Mouse (Mus musculus): ENCODE results near the gene Mtx1. TPM values are rescaled to one million over a fixed set of nuclear protein-coding genes. Genes with fewer than 3 reads are reported as not detected.

Mtx1 gene
- polyA plus RNA-seq, 2 experiments, result 83.2 to 101 TPM

GRCm38 (mm10) chr3:89225918-89226317 is 970 bp downstream of the Mtx1 start:
- Histone ChIP-seq H3K4me1 (replicated peaks; ENCODE audit: control insufficient read depth in 2 of 2, insufficient read depth in 2 of 2, low read length in 1 of 2) (peaks cover 0 to 5% of the 10 kb centered on the region in 2 experiments; a peak in 1 of 4 replicates), H3K9ac (replicated peaks) (no peak overlapping the region), H3K4me2 (ENCODE audit: low read depth) (no peak overlapping the region), H3K9me3 (ENCODE audit: control insufficient read depth, low read length) (no peaks in the 10 kb centered on the region), H3K27ac (no peak overlapping the region), H3K27me3 (ENCODE audit: control insufficient read depth, insufficient read depth, low read length) (peaks cover 38% of the 10 kb centered on the region), H3K4me3 (ENCODE audit: insufficient read depth in 1 of 2, low read depth in 2 of 2, low read length in 2 of 2) (no peak overlapping the region), H3K36me3 (replicated peaks; ENCODE audit: control insufficient read depth, insufficient read depth, low read depth) (no peaks in the 10 kb centered on the region)
- TF ChIP-seq EP300 (IDR thresholded peaks at IDR 0.05; ENCODE audit: low read depth), result no peak
- no peak for TF ChIP-seq CTCF (IDR thresholded peaks at IDR 0.05; ENCODE audit: low read depth)
- ATAC-seq (ENCODE audit: insufficient read depth), result no peak
- 27% methylated on average over 4 of the region's 4 CpGs for WGBS (ENCODE audit: insufficient replicate concordance)
- no peak for DNase-seq (ENCODE audit: low read depth in 3 of 3, low spot score in 3 of 3)

- WGBS (ENCODE audit: insufficient replicate concordance), result 57% methylated on average over 12 of the region's 12 CpGs
- peaks cover 36% of the 10 kb centered on the region for H3K27me3 ChIP-seq (ENCODE audit: control insufficient read depth, insufficient read depth, low read length)
- no peaks in the 10 kb centered on the region for H3K36me3 ChIP-seq (replicated peaks; ENCODE audit: control insufficient read depth, insufficient read depth, low read depth)
- H3K9me3 ChIP-seq (ENCODE audit: control insufficient read depth, low read length), result no peaks in the 10 kb centered on the region
- ATAC-seq (ENCODE audit: insufficient read depth), result no peak
- no peak overlapping the region for H3K4me2 ChIP-seq (ENCODE audit: low read depth)
- peaks cover 0 to 5% of the 10 kb centered on the region in 2 experiments; a peak in 1 of 4 replicates for H3K4me1 ChIP-seq (replicated peaks; ENCODE audit: control insufficient read depth in 2 of 2, insufficient read depth in 2 of 2, low read length in 1 of 2)
- no peak overlapping the region for H3K27ac ChIP-seq
- H3K4me3 ChIP-seq (ENCODE audit: insufficient read depth in 1 of 2, low read depth in 2 of 2, low read length in 2 of 2), result no peak overlapping the region
- no peak for TF ChIP-seq CTCF (IDR thresholded peaks at IDR 0.05; ENCODE audit: low read depth)
- TF ChIP-seq EP300 (IDR thresholded peaks at IDR 0.05; ENCODE audit: low read depth), result no peak
- H3K9ac ChIP-seq (replicated peaks), result no peak overlapping the region
- no peak for DNase-seq (ENCODE audit: low read depth in 3 of 3, low spot score in 3 of 3)
These were observed 1.5 kb downstream of the Mtx1 start for GRCm38 (mm10) chr3:89225321-89225815.

- Histone ChIP-seq H3K4me1 (replicated peaks; ENCODE audit: control insufficient read depth in 2 of 2, insufficient read depth in 2 of 2, low read length in 1 of 2) (peaks cover 0 to 5% of the 10 kb centered on the region in 2 experiments; a peak in 1 of 4 replicates), H3K4me2 (ENCODE audit: low read depth) (no peak overlapping the region), H3K27me3 (ENCODE audit: control insufficient read depth, insufficient read depth, low read length) (peaks cover 36% of the 10 kb centered on the region), H3K9me3 (ENCODE audit: control insufficient read depth, low read length) (no peaks in the 10 kb centered on the region), H3K9ac (replicated peaks) (no peak overlapping the region), H3K4me3 (ENCODE audit: insufficient read depth in 1 of 2, low read depth in 2 of 2, low read length in 2 of 2) (no peak overlapping the region), H3K27ac (no peak overlapping the region), H3K36me3 (replicated peaks; ENCODE audit: control insufficient read depth, insufficient read depth, low read depth) (no peaks in the 10 kb centered on the region)
- TF ChIP-seq CTCF (IDR thresholded peaks at IDR 0.05; ENCODE audit: low read depth) (no peak), EP300 (IDR thresholded peaks at IDR 0.05; ENCODE audit: low read depth) (no peak)
- ATAC-seq (ENCODE audit: insufficient read depth) (no peak), DNase-seq (ENCODE audit: low read depth in 3 of 3, low spot score in 3 of 3) (no peak)
- 65% methylated on average over 11 of the region's 11 CpGs for WGBS (ENCODE audit: insufficient replicate concordance)
These were observed 2.1 kb downstream of the Mtx1 start for GRCm38 (mm10) chr3:89224796-89225195.

- Histone ChIP-seq H3K4me2 (ENCODE audit: low read depth) (no peak overlapping the region), H3K9ac (replicated peaks) (no peak overlapping the region), H3K27ac (no peak overlapping the region), H3K36me3 (replicated peaks; ENCODE audit: control insufficient read depth, insufficient read depth, low read depth) (no peaks in the 10 kb centered on the region), H3K27me3 (ENCODE audit: control insufficient read depth, insufficient read depth, low read length) (peaks cover 13% of the 10 kb centered on the region), H3K9me3 (ENCODE audit: control insufficient read depth, low read length) (no peaks in the 10 kb centered on the region), H3K4me3 (ENCODE audit: insufficient read depth in 1 of 2, low read depth in 2 of 2, low read length in 2 of 2) (no peak overlapping the region), H3K4me1 (replicated peaks; ENCODE audit: control insufficient read depth in 2 of 2, insufficient read depth in 2 of 2, low read length in 1 of 2) (no peaks in the 10 kb centered on the region)
- DNase-seq (ENCODE audit: low read depth in 3 of 3, low spot score in 3 of 3) (no peak), ATAC-seq (ENCODE audit: insufficient read depth) (no peak)
- 80% methylated on average over 5 of the region's 5 CpGs for WGBS (ENCODE audit: insufficient replicate concordance)
- no peak for TF ChIP-seq CTCF (IDR thresholded peaks at IDR 0.05; ENCODE audit: low read depth)
- TF ChIP-seq EP300 (IDR thresholded peaks at IDR 0.05; ENCODE audit: low read depth), result no peak
These were observed 5.7 kb downstream of the Mtx1 start for GRCm38 (mm10) chr3:89221167-89221566.

GRCm38 (mm10) chr3:89219546-89219945 is 7.3 kb downstream of the Mtx1 start:
- H3K27ac ChIP-seq, result no peak overlapping the region
- H3K4me2 ChIP-seq (ENCODE audit: low read depth), result no peak overlapping the region
- H3K4me1 ChIP-seq (replicated peaks; ENCODE audit: control insufficient read depth in 2 of 2, insufficient read depth in 2 of 2, low read length in 1 of 2), result peaks cover 9% of the 10 kb centered on the region in 2 experiments
- DNase-seq (ENCODE audit: low read depth in 3 of 3, low spot score in 3 of 3) (no peak), ATAC-seq (ENCODE audit: insufficient read depth) (no peak)
- H3K9me3 ChIP-seq (ENCODE audit: control insufficient read depth, low read length), result no peaks in the 10 kb centered on the region
- TF ChIP-seq EP300 (IDR thresholded peaks at IDR 0.05; ENCODE audit: low read depth) (no peak), CTCF (IDR thresholded peaks at IDR 0.05; ENCODE audit: low read depth) (no peak)
- WGBS (ENCODE audit: insufficient replicate concordance), result 28% methylated on average over 8 of the region's 8 CpGs
- H3K36me3 ChIP-seq (replicated peaks; ENCODE audit: control insufficient read depth, insufficient read depth, low read depth), result no peaks in the 10 kb centered on the region
- no peak overlapping the region for H3K9ac ChIP-seq (replicated peaks)
- no peaks in the 10 kb centered on the region; the same call in 1 of the 2 replicates for H3K27me3 ChIP-seq (ENCODE audit: control insufficient read depth, insufficient read depth, low read length)
- no peak overlapping the region for H3K4me3 ChIP-seq (ENCODE audit: insufficient read depth in 1 of 2, low read depth in 2 of 2, low read length in 2 of 2)
